Mouse (Mus musculus) layer of hippocampus, adult 8-10 months (tissue): ENCODE measurements around the gene Rpgrip1. TPM values are rescaled to one million over a fixed set of nuclear protein-coding genes. Genes with fewer than 3 reads are reported as not detected.

Experiments
- DNase-seq, 2 experiments: peaks; one replicate each; pipeline ENCODE4 v3.0.0; 2022; ENCODE audit warnings: low spot score in 2 of 2
- total RNA-seq, 4 experiments: library from RNA; stranded (reverse); gene quantifications; 2 replicates each; pipeline ENCODE4 v1.2.4; 2022

The Rpgrip1 gene
- total RNA-seq, 4 experiments from 2014 or later, result 1.3 to 3.4 (median 1.7) TPM

DNA sequence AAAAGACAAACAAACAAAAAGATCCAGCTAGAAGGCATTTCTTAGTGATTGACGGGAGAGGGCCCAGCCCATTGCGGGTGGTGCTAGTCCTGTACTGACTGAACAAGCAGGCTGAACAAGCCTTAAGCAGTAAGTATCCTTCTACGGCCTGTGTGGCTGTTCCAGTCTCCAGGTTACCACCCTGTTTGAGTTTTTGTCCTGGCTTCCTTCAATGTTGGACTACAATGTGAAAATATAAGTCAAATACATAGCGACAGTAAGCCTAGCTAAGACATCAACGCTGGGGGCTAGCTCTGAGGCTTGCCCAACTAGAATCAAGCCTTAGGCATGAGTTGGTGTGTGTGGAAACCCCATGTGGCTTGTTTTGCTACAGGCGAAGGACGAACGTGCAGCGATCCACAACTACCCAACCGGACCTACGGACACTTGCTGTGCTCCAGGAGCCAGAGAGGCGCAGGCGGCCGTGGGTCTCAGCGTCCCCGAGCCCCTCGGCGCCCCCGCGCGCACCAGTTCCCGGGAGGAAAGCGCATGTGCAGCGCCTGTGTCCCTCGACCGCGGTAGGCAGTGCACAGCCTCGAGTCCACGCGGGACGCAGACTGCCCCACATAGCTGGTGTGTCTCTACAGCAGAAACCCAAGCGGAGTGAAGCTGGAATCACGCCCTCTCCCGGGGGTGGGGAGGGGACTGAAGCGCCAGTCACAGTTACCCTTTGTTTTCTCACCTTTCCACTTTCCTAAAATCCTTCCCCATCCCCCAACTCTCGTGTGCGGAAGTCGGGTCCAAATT is 8.5 kb downstream of the Rpgrip1 start:
- peak in 1 of 2 experiments; percentile 16 for DNase-seq

DNA sequence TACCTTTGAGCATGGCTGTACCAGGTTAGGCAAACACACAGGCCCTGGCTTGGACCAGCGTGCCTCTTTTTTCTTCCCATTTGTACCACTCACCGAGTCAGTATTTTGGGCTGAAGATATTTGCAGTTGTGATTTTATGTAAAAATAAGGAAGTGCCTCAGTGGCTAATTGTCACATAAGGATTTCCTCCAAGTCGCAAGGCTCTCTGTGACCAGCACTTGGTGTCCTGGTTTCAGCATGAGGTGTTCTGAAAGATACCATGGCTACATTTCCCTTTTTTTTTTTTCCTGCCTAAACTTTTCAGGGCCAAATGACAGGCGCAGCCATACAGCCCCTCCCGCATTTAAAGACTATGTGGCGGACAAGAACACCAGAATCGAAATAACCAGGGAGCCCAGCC is 9.7 kb downstream of the Rpgrip1 start:
- no peak for DNase-seq

DNA sequence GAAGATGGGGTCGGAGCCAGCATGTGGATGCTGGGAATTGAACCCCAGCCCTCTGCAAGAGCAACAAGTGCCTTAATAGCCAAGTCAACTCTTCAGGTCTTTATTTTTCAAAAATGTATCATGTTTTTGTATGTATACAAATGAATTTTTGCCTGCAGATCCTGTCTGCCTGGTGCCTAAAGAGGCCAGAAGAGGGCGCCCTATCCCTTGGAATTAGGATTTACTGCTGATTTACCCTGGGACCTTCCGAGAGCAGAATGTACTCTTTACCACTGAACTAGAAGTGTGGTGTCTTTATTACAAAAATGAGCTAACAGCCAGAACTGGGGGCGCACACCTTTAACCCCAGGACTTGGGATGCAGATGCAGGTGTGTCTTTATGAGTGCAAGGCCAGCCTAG is 13.4 kb downstream of the Rpgrip1 start:
- DNase-seq, result peak; percentile 34 to 74

DNA sequence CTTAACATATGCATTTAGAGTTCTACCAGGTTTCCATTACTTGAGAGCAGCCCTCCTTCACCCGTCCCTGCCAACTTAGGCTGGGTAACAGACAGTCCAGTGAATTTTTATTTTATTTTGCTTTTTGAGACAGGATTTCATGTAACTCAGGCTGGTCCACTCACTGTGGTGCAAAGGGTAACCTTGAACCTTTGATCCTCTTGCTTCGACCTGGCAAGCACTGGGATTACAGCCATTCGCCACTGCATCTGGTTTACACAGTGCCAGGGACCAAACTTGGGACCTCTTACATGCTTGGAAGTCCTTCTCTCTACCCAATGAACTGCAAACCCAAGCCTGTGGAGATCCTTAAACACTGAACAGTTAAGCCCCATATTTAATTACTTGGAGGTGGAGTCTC is 14.1 kb downstream of the Rpgrip1 start:
- DNase-seq, result no peak

DNA sequence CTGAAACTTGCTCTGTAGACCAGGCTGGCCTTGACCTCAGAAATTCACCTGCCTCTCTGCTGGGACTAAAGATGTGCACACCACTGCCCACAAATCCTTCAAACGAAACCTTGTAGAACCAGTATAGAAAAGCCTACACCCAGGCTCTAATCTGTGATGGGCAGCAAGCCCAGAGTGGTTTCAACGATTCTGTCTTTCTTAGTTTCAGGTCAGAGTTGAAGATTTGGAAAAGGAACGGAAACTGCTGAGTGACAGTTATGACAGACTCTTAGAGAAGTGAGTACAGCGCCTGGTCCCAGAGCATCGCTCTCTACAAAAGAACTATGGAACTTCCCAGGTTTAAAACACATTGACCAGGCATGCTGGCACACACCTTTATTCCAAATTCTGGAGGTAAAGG is 23.1 kb downstream of the Rpgrip1 start:
- DNase-seq, result no peak

GRCm38 (mm10) chr14:52140577-52141444 is 30.3 kb downstream of the Rpgrip1 start:
- DNase-seq, result no peak

- no peak for DNase-seq
These were observed 31.1 kb downstream of the Rpgrip1 start for GRCm38 (mm10) chr14:52141445-52142127.

DNA sequence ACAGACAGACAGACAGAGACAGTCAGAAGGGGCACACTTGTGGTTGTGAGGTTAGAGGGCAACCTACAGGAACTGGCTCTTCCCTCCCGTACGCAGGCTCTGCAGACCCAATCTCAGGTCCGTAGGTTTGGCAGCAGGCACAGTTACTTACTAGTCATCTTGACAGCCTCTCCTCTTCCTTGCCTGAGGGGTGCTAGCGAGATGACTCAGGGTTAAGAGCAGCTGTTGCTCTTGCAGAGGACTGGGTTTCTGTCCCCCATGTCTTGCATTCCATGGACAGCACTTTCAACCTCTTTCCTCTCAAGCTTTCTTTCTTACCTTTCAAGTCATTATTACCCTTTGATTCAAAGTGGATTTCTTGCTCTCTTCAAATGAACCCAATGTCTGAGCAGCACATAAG is 33.7 kb downstream of the Rpgrip1 start:
- no peak for DNase-seq

- DNase-seq, result no peak
These were observed 36.0 kb downstream of the Rpgrip1 start for GRCm38 (mm10) chr14:52146540-52146939.

- DNase-seq, result no peak
These were observed 39.4 kb downstream of the Rpgrip1 start for GRCm38 (mm10) chr14:52149888-52150287.

GRCm38 (mm10) chr14:52152179-52152578 is 41.7 kb downstream of the Rpgrip1 start:
- DNase-seq, result peak in 1 of 2 experiments; percentile 42

GRCm38 (mm10) chr14:52152613-52153012 is 42.1 kb downstream of the Rpgrip1 start:
- no peak for DNase-seq

DNA sequence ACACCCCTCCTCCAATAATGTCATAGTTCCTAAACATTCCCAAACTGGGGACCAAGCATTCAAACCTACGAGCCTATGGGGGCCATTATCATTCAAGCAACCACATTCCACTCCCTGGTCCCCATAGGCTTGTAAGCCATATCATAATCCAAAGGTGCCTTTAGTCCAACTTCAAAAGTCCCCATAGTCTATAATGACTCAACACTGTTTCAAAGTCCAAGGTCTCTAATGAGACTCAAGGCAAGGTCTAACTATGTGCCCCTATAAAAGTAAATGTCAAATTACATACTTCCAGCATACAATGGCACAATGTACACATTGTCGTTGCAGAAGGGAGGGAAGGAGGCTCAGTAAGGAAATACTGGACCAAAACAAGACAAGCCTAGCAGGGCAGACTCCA is 44.5 kb downstream of the Rpgrip1 start:
- DNase-seq, result no peak

GRCm38 (mm10) chr14:52160911-52161310 is 50.4 kb downstream of the Rpgrip1 start:
- no peak for DNase-seq

- no peak for DNase-seq
These were observed 56.1 kb downstream of the Rpgrip1 start for GRCm38 (mm10) chr14:52166571-52166970.

DNA sequence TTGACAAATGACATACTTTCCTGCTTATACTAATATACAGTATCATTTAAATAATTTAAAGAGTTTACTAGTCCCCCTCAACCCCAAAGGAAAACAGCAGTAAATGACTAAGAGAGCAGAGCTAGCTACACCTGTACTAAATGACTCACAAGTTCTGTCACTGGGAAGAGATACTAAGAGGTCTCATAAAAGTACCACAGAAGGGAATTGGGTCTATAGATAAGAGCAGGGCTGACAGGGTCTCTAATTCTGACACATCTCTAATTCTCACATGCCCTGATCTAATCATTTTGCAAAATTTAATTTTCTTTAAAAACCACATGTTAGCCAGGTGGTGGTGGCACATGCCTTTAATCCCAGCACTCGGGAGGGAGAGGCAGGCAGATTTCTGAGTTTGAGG is 78.3 kb downstream of the Rpgrip1 start:
- DNase-seq, result no peak

- no peak for DNase-seq
These were observed 79.0 kb downstream of the Rpgrip1 start for GRCm38 (mm10) chr14:52189519-52189918.

- no peak for DNase-seq
These were observed 80.3 kb downstream of the Rpgrip1 start for GRCm38 (mm10) chr14:52190740-52191359.

- peak in 1 of 2 experiments; percentile 16 for DNase-seq
These were observed 85.2 kb downstream of the Rpgrip1 start for GRCm38 (mm10) chr14:52195691-52196090.

DNA sequence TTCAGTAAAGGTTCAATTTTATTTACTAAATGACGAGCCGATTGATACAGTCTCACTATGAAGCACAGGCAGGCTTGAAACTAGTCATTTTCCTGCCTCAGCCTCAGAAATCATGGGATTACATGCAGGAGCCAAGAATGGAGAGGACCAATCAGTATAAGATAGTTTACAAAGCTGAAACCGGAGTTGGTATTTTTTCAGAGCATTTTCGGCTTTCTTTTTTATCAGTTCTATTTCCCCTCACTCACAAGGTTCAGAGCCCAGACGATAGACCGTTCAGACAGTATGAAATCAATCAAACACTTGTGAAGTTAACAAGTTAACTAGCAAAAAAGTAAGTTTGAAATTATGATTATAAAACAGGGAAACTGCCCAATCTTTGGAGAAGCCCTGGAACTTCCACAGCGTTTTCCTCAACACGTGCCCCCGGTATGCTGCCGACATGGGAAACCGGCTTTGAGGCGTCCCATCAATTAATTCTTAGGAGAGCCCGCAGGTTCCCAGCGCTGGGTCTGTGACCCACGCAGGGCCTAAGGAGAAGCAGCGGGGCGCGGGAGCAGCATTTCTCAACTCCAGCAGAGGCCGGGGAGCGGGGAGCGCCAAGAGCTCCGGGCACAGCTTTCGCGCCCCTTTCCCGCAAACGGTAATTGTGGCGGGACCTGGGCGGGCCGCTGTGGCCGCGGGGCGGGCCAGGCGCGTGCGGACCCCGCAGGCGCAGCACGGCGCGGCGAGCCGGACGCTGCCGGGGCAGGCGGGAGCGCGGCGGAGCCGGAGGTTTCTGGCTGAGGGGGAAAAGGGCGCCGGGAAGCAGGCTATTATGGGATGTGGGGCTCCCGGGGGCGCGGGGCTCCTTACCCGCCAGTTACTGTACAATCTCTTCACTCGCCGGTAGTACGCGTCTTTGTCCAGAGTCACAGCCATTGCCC is 86.0 kb downstream of the Rpgrip1 start:
- peak in 1 of 2 experiments; percentile 13 for DNase-seq
